Mouse (Mus musculus) limb, embryonic 14.5 days (tissue): ENCODE results near the gene Zdhhc20. TPM values are rescaled to one million over a fixed set of nuclear protein-coding genes. Genes with fewer than 3 reads are reported as not detected.
"Not testable (repeated sequence)": the region's sequence is repeated elsewhere in the genome, so short reads cannot be mapped to it uniquely, and the experiment has no call there.

Experiments used
- ATAC-seq: fragments of 200-750 bp; cut with Nextera tagmentation; 2 replicates; pipeline ENCODE4 v1.8.0; 2017; ENCODE audit warnings: low read depth, moderate number of reproducible peaks, moderate TSS enrichment; ENCODE audit not compliant: low FRiP score
- DNase-seq: peaks from one replicate; pipeline ENCODE4 v3.0.0-alpha.2; 2015; ENCODE audit warnings: low spot score
- H3K27ac ChIP-seq: fragments of 300-500 bp; sonication (generic); replicated peaks from 2 replicates; pipeline ENCODE4 v1.5.1; 2014; ENCODE audit warnings: low read depth, mild to moderate bottlenecking, low read length, moderate library complexity, mixed read lengths
- H3K27me3 ChIP-seq: fragments of 300-500 bp; sonication (generic); 2 replicates; pipeline ENCODE4 v1.6.1; 2014; ENCODE audit warnings: low read length, mixed read lengths; ENCODE audit not compliant: control insufficient read depth, insufficient read depth
- H3K36me3 ChIP-seq: fragments of 300-500 bp; sonication (generic); 2 replicates; pipeline ENCODE4 v1.6.1; 2014; ENCODE audit warnings: mild to moderate bottlenecking, low read length, moderate library complexity, mixed read lengths; ENCODE audit not compliant: control insufficient read depth, insufficient read depth
- H3K4me1 ChIP-seq: fragments of 300-500 bp; sonication (generic); 2 replicates; pipeline ENCODE4 v1.6.1; 2014; ENCODE audit warnings: antibody characterized with exemption, low read length, mixed read lengths; ENCODE audit not compliant: control insufficient read depth, insufficient read depth
- H3K4me2 ChIP-seq: fragments of 300-500 bp; sonication (generic); replicated peaks from 2 replicates; pipeline ENCODE4 v1.6.1; 2014; ENCODE audit warnings: low read depth, mild to moderate bottlenecking, low read length, moderate library complexity; ENCODE audit not compliant: severe bottlenecking
- H3K4me3 ChIP-seq: fragments of 300-500 bp; sonication (generic); replicated peaks from 2 replicates; pipeline ENCODE4 v1.5.1; 2014; ENCODE audit warnings: low read length
- H3K9ac ChIP-seq: fragments of 300-500 bp; sonication (generic); 2 replicates; pipeline ENCODE4 v1.6.1; 2014; ENCODE audit warnings: mild to moderate bottlenecking, low read depth, low read length, moderate library complexity; ENCODE audit not compliant: severe bottlenecking
- H3K9me3 ChIP-seq: fragments of 300-500 bp; sonication (generic); 2 replicates; pipeline ENCODE4 v1.6.1; 2016; ENCODE audit warnings: low read length; ENCODE audit not compliant: control insufficient read depth
- POLR2A ChIP-seq: fragments of 200-500 bp; IDR thresholded peaks from 2 replicates; pipeline ENCODE4 v1.8.0; 2012; ENCODE audit warnings: inconsistent platforms, mild to moderate bottlenecking, moderate library complexity, borderline replicate concordance; ENCODE audit not compliant: insufficient read depth, insufficient read length; ENCODE audit errors: extremely low read depth
- WGBS: fragments of 180-500 bp; shearing (Covaris S2); extraction: QIAGEN DNeasy Blood & Tissue Kit; methylation state at CpG from one replicate; pipeline ENCODE4 v1.1.7; 2014; 5-methylcytosine and 5-hydroxymethylcytosine counted together
- polyA plus RNA-seq, 2 experiments: library from polyadenylated mRNA; depleted of rRNA in 1 of 2; stranded (reverse) in 1 of 2; unstranded in 1 of 2; fragments of >200 nt; fragmentation: Nextera tagmentation in 1 of 2; extraction: Ambion mirVana in 1 of 2; gene quantifications; 2 replicates each; pipeline versions ENCODE4 v1.2.1 to v1.2.3; 2012 to 2014

Gene Zdhhc20
- polyA plus RNA-seq, 2 experiments: 30.6 to 57.6 TPM

- H3K36me3 ChIP-seq: peaks cover 39% of the 10 kb centered on the region
- WGBS: 91% methylated on average over 2 of the region's 2 CpGs
- H3K27me3 ChIP-seq: no peaks in the 10 kb centered on the region
- no peak overlapping the region for H3K27ac ChIP-seq
- ATAC-seq: no peak
- H3K9me3 ChIP-seq: no peaks in the 10 kb centered on the region
- no peak overlapping the region for H3K4me3 ChIP-seq
- H3K4me2 ChIP-seq: no peak overlapping the region
- H3K4me1 ChIP-seq: no peaks in the 10 kb centered on the region
- no peak for TF ChIP-seq POLR2A
- DNase-seq: no peak
- no peak overlapping the region for H3K9ac ChIP-seq
These were observed 37.1 kb downstream of the Zdhhc20 start for GRCm38 (mm10) chr14:57852961-57853360.

- no peak overlapping the region for H3K27ac ChIP-seq
- no peak for ATAC-seq
- no peak overlapping the region for H3K4me2 ChIP-seq
- H3K4me1 ChIP-seq: no peaks in the 10 kb centered on the region
- no peak for DNase-seq
- H3K9me3 ChIP-seq: no peaks in the 10 kb centered on the region
- H3K36me3 ChIP-seq: peaks cover 38% of the 10 kb centered on the region
- 76% methylated on average over 3 of the region's 3 CpGs for WGBS
- TF ChIP-seq POLR2A: no peak
- H3K27me3 ChIP-seq: no peaks in the 10 kb centered on the region
- H3K9ac ChIP-seq: no peak overlapping the region
- no peak overlapping the region for H3K4me3 ChIP-seq
These were observed 39.7 kb downstream of the Zdhhc20 start for GRCm38 (mm10) chr14:57850330-57850729.

DNA sequence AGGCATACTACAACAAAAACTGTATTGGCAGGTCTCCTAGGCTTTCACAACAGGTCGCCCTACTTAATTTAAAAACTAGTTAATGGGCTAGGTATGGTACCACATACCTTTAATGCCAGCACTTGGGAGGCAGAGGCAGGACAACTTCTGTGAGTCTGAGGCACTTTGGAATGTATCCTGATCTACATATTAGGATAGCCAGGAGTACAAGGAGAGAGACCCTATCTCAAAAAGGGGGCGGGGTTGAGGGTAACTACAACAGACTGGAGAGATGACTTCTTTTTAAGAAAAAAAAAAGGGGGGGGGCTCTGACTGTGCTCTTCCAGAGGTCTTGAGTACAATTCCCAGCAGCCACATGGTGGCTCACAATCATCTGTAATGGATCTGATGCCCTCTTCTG, 41.4 kb downstream of the Zdhhc20 start:
- no peaks in the 10 kb centered on the region for H3K27me3 ChIP-seq
- H3K9ac ChIP-seq: no peak overlapping the region
- no peak overlapping the region for H3K4me2 ChIP-seq
- TF ChIP-seq POLR2A: no peak
- H3K9me3 ChIP-seq: no peaks in the 10 kb centered on the region
- 95% methylated on average over 2 of the region's 2 CpGs for WGBS
- DNase-seq: no peak
- H3K4me3 ChIP-seq: no peak overlapping the region
- no peak overlapping the region for H3K27ac ChIP-seq
- H3K36me3 ChIP-seq: peaks cover 53% of the 10 kb centered on the region
- H3K4me1 ChIP-seq: no peaks in the 10 kb centered on the region
- ATAC-seq: no peak

- not testable (repeated sequence) for H3K9ac ChIP-seq, H3K27ac ChIP-seq, ATAC-seq, H3K4me2 ChIP-seq, DNase-seq, H3K4me1 ChIP-seq, H3K27me3 ChIP-seq, H3K4me3 ChIP-seq, H3K9me3 ChIP-seq
- H3K36me3 ChIP-seq: peaks cover 50% of the 10 kb centered on the region
- WGBS: 81% methylated on average over 5 of the region's 5 CpGs
These were observed 42.0 kb downstream of the Zdhhc20 start for GRCm38 (mm10) chr14:57848061-57848460.

GRCm38 (mm10) chr14:57844535-57844934, 45.5 kb downstream of the Zdhhc20 start:
- Histone ChIP-seq H3K27me3 (no peaks in the 10 kb centered on the region), H3K4me1 (no peaks in the 10 kb centered on the region), H3K36me3 (peaks cover 55% of the 10 kb centered on the region), H3K27ac (no peak overlapping the region), H3K9me3 (no peaks in the 10 kb centered on the region), H3K4me2 (no peak overlapping the region), H3K4me3 (no peak overlapping the region), H3K9ac (no peak overlapping the region)
- no peak for DNase-seq
- 89% methylated on average over 3 of the region's 3 CpGs for WGBS
- no peak for TF ChIP-seq POLR2A
- ATAC-seq: no peak

GRCm38 (mm10) chr14:57835157-57835556, 54.9 kb downstream of the Zdhhc20 start:
- Histone ChIP-seq H3K9me3 (no peaks in the 10 kb centered on the region), H3K4me2 (no peak overlapping the region), H3K27ac (no peak overlapping the region), H3K9ac (no peak overlapping the region), H3K4me3 (no peak overlapping the region), H3K27me3 (no peaks in the 10 kb centered on the region), H3K4me1 (no peaks in the 10 kb centered on the region), H3K36me3 (peaks cover 46% of the 10 kb centered on the region)
- TF ChIP-seq POLR2A: no peak
- WGBS: 94% methylated on average over 10 of the region's 10 CpGs
- ATAC-seq (no peak), DNase-seq (no peak)
